Mouse (Mus musculus): Measurements from ENCODE around the gene Sema4d. TPM values are rescaled to one million over a fixed set of nuclear protein-coding genes. Genes with fewer than 3 reads are reported as not detected.

The Sema4d gene
- polyA plus RNA-seq, 1 experiment from 2014 or later = 9.7 TPM

DNA sequence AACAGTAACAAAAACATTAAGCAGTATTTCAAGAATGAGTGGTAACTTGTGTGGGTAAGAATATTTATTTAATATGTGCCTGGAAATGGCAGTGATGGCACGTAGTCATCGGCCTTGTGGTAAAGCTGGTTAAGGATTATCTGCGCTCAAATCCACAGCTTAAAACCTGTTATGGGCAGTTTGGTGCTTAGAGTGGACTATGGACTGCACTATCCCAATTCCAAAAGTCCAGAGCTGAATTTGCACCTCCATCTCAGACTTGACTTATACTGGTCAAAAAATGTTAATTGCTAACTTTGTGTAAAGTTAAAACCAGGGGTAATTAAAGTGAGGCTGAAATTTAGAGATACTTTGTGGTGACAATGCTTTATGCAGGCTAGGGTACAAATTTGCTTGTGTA lies 145.8 kb downstream of the Sema4d start:
- H3K9ac ChIP-seq = peak overlapping the region; percentile 43
- 86% methylated on average over 3 of the region's 3 CpGs for WGBS
- H3K4me2 ChIP-seq = peak overlapping the region; percentile 71
- H3K36me3 ChIP-seq = peaks cover 10% of the 10 kb centered on the region; the same call in 1 of the 2 replicates
- peak overlapping the region; percentile 95 for H3K4me3 ChIP-seq
- peaks cover 35% of the 10 kb centered on the region for H3K4me1 ChIP-seq
- H3K27ac ChIP-seq = no peak overlapping the region; the same call in 1 of the 2 replicates
- no peaks in the 10 kb centered on the region for H3K9me3 ChIP-seq
- H3K27me3 ChIP-seq = no peaks in the 10 kb centered on the region
- ATAC-seq (ENCODE audit: borderline replicate concordance, extremely low read depth, low FRiP score, low TSS enrichment) = no peak

DNA sequence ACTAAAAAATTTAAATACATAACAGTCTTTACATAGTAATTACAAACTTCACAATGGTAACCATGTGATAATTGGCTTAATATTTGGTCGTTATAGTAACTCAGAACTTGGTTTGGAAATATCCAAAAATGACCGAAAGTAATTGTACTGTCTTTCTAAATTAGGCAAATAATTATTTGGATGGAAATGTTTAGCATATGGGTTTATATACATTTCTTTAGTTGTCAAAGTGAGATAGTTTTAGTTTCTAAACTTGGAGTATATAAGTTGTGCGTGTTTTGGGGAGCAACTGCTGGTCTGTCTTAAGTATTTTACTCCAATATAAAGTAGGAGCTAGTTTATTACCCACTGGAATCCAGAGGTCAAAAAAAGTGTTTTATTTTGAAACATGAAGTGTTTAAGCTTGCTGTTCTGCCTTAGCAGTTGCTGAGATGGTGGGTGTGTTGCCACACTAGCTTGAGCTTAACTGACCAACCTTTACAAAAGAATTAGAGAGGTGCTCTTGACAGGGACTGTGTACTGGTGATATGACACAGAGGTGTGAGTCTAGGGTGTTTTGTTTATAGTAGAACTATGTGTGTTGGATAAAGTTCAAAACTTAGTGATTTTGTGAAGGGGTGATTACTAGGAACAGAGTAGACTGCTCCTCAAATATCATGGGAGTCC lies 147.1 kb downstream of the Sema4d start:
- Histone ChIP-seq H3K4me1 (peaks cover 34% of the 10 kb centered on the region), H3K9ac (peak overlapping the region; percentile 95), H3K4me2 (peak overlapping the region; percentile 71), H3K27me3 (no peaks in the 10 kb centered on the region), H3K36me3 (peaks cover 5% of the 10 kb centered on the region; the same call in 1 of the 2 replicates), H3K27ac (no peak overlapping the region), H3K9me3 (no peaks in the 10 kb centered on the region), H3K4me3 (peak overlapping the region; percentile 95)
- WGBS = 17% methylated on average over 3 of the region's 3 CpGs
- no peak for ATAC-seq (ENCODE audit: borderline replicate concordance, extremely low read depth, low FRiP score, low TSS enrichment)

DNA sequence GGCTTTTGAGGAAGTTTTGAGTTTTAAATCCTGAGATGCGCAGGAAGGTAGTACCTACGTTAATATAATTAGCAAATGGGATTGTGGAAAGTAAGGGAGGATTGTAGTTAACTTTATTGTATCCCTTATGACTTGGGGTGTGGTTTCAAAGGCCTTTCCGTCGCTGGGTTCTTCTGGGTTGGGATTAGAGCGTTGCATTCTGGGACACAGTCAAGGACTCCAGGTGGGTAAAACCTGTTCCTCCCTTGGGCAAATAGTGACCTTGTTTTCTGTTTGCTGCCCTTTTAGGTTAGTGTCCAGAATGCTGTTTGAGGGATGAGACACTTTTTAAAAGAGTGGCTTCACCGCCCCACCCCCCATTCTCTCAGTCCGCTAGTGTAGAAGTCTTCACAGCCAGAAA lies 147.7 kb downstream of the Sema4d start:
- Histone ChIP-seq H3K27ac (peak overlapping the region; percentile 83), H3K9ac (peak overlapping the region; percentile 95), H3K27me3 (no peaks in the 10 kb centered on the region), H3K36me3 (peaks cover 5% of the 10 kb centered on the region; the same call in 1 of the 2 replicates), H3K9me3 (no peaks in the 10 kb centered on the region), H3K4me3 (peak overlapping the region; percentile 95), H3K4me1 (peaks cover 29% of the 10 kb centered on the region), H3K4me2 (peak overlapping the region; percentile 71)
- WGBS = 0% methylated on average over 7 of the region's 7 CpGs
- ATAC-seq (ENCODE audit: borderline replicate concordance, extremely low read depth, low FRiP score, low TSS enrichment) = no peak

DNA sequence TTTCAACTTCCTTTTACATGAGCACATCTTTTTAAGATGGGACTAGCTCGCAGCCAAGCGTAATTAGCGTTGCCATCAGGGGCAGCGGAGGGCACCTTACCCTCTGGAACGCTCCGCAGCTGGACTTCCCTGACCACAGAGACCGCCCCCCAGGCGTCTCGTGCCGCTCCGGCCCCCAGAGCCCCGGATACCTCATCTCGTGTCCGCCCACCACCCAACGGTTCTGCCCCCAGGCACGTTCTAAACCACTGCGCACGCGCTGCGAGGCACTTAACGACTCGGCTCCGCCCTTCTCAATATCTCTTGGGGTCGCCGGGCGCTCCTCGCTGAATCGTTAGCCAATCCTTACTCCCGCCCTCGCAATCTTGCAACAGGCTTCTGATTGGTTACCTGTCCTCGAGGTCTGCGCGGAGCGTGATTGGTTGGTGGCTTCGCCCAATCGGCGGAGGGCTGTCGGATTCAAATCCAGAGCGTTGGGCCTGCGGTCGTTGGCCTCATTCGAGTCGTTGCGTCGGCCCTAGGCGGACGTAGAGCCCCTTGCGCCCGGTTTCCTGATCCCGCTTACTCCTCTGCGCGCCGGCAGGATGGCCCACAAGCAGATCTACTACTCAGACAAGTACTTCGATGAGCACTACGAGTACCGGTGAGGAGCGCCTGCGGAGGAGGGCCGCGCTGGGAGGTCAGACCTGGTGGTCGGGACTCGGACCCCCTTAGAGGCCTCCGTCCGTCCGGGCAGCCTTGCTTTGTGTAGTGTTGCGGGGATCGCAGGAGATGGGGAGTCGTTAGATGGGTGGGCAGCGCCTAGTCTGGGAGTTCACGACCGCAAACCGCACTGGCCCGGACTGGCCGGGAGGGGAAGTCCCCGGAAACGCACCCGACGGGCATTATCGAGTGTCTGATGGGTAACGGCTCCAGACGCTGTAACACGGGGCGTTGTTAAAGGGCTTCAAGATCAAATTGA lies 148.4 kb downstream of the Sema4d start, which contains the start of gene Cks2:
Gene Cks2, plus strand, starts transcription at position 404 of the 961 bp plus-strand sequence.
- peak within 1 kb of the TSS; percentile 83 for H3K27ac ChIP-seq
- H3K9me3 ChIP-seq = no peaks in the 10 kb centered on the region
- peak within 1 kb of the TSS; percentile 71 for H3K4me2 ChIP-seq
- ATAC-seq (ENCODE audit: borderline replicate concordance, extremely low read depth, low FRiP score, low TSS enrichment) = peak; percentile 98
- peaks cover 5% of the 10 kb centered on the region; the same call in 1 of the 2 replicates for H3K36me3 ChIP-seq
- H3K9ac ChIP-seq = peak within 1 kb of the TSS; percentile 95
- no peaks in the 10 kb centered on the region for H3K27me3 ChIP-seq
- peaks cover 26% of the 10 kb centered on the region for H3K4me1 ChIP-seq
- under 1% methylated on average over 83 of the region's 83 CpGs for WGBS
- H3K4me3 ChIP-seq = peak within 1 kb of the TSS; percentile 95

DNA sequence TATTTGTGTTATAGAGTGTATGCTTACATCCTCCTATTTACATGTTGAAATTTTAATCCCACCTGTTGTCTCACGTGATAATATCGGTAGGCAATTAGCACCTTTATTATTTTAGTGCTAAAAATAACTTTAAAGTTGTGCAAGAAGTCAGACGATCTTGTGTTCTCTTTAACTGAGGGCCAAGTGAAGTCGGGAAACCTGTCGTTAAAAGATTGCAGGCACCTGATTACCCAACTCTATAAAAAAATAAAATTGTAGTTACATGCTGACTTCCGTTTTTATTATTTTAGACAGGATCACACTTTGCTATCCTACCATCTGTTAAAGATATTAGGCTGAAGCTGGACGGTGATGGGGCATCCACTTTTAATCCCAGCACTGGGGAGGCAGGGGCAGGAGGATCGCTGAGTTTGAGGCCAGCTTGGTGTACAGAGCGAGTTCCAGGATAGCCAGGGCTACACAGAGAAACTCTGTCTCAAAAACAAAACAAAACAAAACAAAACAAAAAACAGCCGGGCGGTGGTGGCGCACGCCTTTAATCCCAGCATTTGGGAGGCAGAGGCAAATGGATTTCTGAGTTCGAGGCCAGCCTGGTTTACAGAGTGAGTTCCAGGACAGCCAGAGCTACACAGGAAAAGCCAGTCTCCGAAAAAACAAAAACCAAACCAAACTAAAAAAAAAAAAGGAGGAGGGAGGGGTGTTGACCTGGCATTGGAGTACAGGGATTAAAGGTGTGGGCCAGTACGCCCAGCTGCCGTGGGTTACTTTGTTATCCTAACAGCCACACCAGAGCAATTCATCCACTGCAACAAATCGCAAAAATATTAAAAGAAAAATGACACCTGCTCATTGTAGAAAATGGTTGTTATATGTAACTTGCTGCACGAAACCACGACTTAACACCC lies 149.4 kb downstream of the Sema4d start:
- H3K4me3 ChIP-seq = peak overlapping the region; percentile 95
- H3K27ac ChIP-seq = peak overlapping the region; percentile 45
- no peaks in the 10 kb centered on the region for H3K9me3 ChIP-seq
- ATAC-seq (ENCODE audit: borderline replicate concordance, extremely low read depth, low FRiP score, low TSS enrichment) = no peak
- peak overlapping the region; percentile 71 for H3K4me2 ChIP-seq
- peak overlapping the region; percentile 37 for H3K9ac ChIP-seq
- no peaks in the 10 kb centered on the region for H3K36me3 ChIP-seq
- peaks cover 26% of the 10 kb centered on the region for H3K4me1 ChIP-seq
- no peaks in the 10 kb centered on the region for H3K27me3 ChIP-seq
- WGBS = 44% methylated on average over 20 of the region's 20 CpGs

DNA sequence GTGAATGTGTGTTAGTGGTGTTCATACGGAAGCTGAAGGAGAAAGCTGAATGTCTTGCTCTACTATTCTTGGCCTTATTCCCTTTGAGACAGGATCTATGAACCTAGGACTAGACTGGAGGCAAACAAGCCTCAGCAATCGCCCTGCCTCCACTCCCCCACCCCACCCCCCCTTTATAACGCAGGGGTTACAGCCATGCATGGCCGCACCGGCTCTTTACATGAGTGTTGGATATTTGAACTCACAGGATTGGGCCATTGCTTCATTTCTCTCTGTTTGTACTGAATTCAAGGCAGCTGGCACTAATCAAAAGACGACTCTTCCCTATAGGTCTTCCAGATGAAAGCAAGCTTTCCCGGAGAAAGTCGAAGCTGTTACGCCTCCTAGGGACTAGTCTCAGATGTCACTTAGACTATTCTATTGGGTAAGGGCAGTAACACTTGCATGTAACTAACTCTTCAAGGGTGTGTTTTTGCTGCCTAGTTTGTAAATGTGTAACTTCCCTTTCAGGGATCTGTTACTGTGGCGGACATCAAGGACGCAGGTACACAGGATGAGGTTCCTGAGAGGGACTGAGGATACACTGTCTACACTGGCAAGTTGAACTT lies 151.3 kb downstream of the Sema4d start:
- 23% methylated on average over 11 of the region's 11 CpGs for WGBS
- Histone ChIP-seq H3K9ac (no peak overlapping the region), H3K27ac (no peak overlapping the region), H3K4me2 (peak overlapping the region; percentile 14; the same call in 1 of the 2 replicates), H3K9me3 (no peaks in the 10 kb centered on the region), H3K4me1 (peaks cover 12% of the 10 kb centered on the region), H3K27me3 (no peaks in the 10 kb centered on the region), H3K4me3 (no peak overlapping the region), H3K36me3 (no peaks in the 10 kb centered on the region)
- ATAC-seq (ENCODE audit: borderline replicate concordance, extremely low read depth, low FRiP score, low TSS enrichment) = no peak

DNA sequence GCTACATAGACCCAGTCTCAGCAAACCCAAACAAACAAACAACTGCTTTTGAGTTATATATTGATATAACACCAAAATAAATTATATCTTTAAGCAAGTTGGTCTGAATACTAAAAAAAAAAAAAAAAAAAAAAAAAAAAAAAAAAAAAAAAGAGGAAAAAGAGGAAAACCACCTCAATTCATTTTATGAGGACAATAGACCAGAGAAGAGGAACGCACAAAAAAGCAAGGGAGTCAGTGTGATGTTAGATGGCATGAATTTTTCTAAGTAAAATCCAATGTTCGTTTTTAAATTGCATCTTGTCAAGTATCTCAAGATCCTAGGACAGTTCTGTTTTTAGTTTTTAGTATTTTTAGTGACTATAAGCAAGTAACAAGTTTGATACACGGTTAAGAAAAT lies 152.1 kb downstream of the Sema4d start:
- H3K9me3 ChIP-seq = no peaks in the 10 kb centered on the region
- no peak overlapping the region for H3K27ac ChIP-seq
- no peak for ATAC-seq (ENCODE audit: borderline replicate concordance, extremely low read depth, low FRiP score, low TSS enrichment)
- WGBS = 82% methylated on average over 3 of the region's 3 CpGs
- no peak overlapping the region for H3K4me2 ChIP-seq
- H3K27me3 ChIP-seq = no peaks in the 10 kb centered on the region
- H3K36me3 ChIP-seq = no peaks in the 10 kb centered on the region
- no peak overlapping the region for H3K4me3 ChIP-seq
- H3K9ac ChIP-seq = no peak overlapping the region
- peaks cover 4% of the 10 kb centered on the region for H3K4me1 ChIP-seq

DNA sequence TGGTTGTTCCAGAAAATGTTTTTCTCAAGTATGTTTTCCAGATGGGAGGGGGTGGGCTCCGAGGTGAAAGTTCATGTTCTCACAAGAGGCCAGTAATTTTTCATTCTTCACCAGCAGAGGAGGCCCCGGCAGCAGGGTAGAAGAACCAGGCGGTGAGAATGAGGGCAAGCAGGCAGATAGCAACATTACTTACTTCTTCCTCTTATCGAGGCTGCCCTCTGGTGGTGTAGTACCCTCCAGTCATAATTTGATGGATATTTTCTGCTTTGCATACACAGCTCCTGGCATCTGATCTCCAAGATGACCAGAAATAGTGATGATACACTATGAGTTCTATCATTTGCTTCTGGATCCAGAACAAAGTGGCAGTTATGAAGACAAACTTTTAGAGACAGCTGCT lies 154.6 kb downstream of the Sema4d start:
- no peak for ATAC-seq (ENCODE audit: borderline replicate concordance, extremely low read depth, low FRiP score, low TSS enrichment)

More for the DNA sequence above, 154.6 kb downstream of the Sema4d start:
- 82% methylated on average over 4 of the region's 4 CpGs for WGBS
- H3K4me3 ChIP-seq = no peak overlapping the region
- no peaks in the 10 kb centered on the region for H3K9me3 ChIP-seq
- H3K4me1 ChIP-seq = peaks cover 4% of the 10 kb centered on the region; the same call in 1 of the 2 replicates
- no peak overlapping the region for H3K27ac ChIP-seq
- H3K4me2 ChIP-seq = no peak overlapping the region
- no peaks in the 10 kb centered on the region for H3K36me3 ChIP-seq
- no peaks in the 10 kb centered on the region for H3K27me3 ChIP-seq
- H3K9ac ChIP-seq = no peak overlapping the region

Small RNAs within 50 kb of the gene (microRNA-seq; reads per million reads assigned to microRNA genes)
- not detected for gene Gm23566

Other genes with a start within 250 kb of the Sema4d start
- 0.16 and 0.25 TPM in 2 replicates for gene Shc3, start 224.3 kb downstream of the Sema4d start, polyA plus RNA-seq (2015; fragmentation: Nextera tagmentation; extraction: Ambion mirVana)
- gene Cks2, start 148.5 kb downstream of the Sema4d start, polyA plus RNA-seq (2015; fragmentation: Nextera tagmentation; extraction: Ambion mirVana) = 341 and 380 TPM in 2 replicates
- 23.9 and 31.1 TPM in 2 replicates for gene Secisbp2, start 142.1 kb downstream of the Sema4d start, polyA plus RNA-seq (2015; fragmentation: Nextera tagmentation; extraction: Ambion mirVana)
- 50.3 and 50.9 TPM in 2 replicates for gene Gadd45g, start 52.9 kb upstream of the Sema4d start, polyA plus RNA-seq (2015; fragmentation: Nextera tagmentation; extraction: Ambion mirVana)